Comparison of ENCODE assay signal across 1 mouse cellular context in genomic region chr9:57951993-57952392, GRCm38 (mm10).
TF ChIP-seq lines count a peak whose summit lies in the region.

No protein-coding gene starts in this region.

TF ChIP-seq in CH12.LX, 34 proteins besides CTCF, POLR2A, EP300 and RAD21:
- 0 out of 2 replicates have a peak, but pooled peaks have one; percentile 33 for TF ChIP-seq UBTF (IDR thresholded peaks at IDR 0.05; ENCODE audit: low read depth, low read length)
- TF ChIP-seq JUND (conservative IDR thresholded peaks at IDR 0.05; ENCODE audit: low read depth, low read length) = no peak
- TF ChIP-seq MAFK (IDR thresholded peaks at IDR 0.05; ENCODE audit: insufficient replicate concordance, low read length) = peak; percentile 49; the same call in 1 of the 2 replicates
- no peak for TF ChIP-seq NRF1 (IDR thresholded peaks at IDR 0.05; ENCODE audit: low read depth, low read length)
- peak; percentile 51; the same call in 1 of the 2 replicates for TF ChIP-seq SIN3A (IDR thresholded peaks at IDR 0.05; ENCODE audit: low read length)
